Mouse (Mus musculus) spleen, postnatal 36 days (tissue): ENCODE data around the gene Hdac7.

Experiments
- DNase-seq, 2 experiments: peaks; one replicate each; pipeline ENCODE4 v3.0.0; 2022; ENCODE audit warnings: low spot score in 2 of 2, mixed read lengths in 1 of 2

Hdac7 gene

GRCm38 (mm10) chr15:97831987-97832640, 12.2 kb downstream of the Hdac7 start:
- DNase-seq, result no peak

GRCm38 (mm10) chr15:97831242-97831986, 12.9 kb downstream of the Hdac7 start:
- peak; percentile 53 to 64 for DNase-seq

DNA sequence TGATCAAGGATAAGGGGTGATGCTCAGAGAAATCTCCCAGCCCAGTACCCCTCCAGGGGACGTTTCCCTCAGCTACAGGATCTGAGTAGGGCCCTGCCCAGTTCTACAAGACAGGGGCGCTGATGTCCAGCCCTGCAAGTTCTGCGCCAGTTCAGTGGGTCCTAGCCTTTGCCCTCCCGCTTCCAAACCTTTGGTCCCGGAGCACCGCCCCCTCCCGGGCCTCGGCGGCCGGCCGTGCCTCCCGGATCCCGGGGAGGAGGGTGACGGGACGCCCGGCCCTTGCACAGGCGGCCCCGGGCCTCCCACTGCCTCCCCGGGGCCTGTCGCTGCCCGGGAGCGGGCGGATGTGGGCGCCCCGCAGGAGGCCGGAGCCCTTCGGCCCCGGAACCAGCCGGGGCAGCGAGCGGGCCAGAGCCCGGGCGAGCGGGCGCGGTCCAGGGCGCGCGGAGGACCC, 13.5 kb downstream of the Hdac7 start:
- DNase-seq, result no peak

DNA sequence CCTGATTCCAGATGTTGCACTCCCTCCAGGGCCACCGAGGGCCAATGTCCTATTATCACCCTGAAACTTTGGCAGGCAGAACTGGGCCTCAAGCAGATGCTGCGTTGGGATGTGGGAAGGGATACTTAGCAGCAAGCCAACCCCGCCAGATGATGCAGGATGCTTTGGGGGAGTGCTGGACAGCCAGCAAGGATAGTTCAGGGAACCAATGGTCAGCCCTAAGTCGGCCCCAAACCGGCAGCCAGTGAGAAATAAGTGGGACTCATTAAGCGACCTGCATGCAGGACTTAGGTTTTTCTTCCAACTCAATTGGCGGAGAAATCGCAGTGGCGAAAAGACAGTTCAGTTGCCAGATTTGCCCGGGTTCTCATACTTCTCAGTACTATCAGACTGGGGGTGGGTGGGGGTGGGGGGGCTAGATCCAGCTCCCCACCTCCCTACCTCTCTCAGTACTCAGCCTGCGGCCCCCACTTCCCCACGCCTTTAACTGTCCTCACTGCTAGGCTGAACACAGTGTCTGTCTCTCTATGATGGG, 14.0 kb downstream of the Hdac7 start:
- no peak for DNase-seq

DNA sequence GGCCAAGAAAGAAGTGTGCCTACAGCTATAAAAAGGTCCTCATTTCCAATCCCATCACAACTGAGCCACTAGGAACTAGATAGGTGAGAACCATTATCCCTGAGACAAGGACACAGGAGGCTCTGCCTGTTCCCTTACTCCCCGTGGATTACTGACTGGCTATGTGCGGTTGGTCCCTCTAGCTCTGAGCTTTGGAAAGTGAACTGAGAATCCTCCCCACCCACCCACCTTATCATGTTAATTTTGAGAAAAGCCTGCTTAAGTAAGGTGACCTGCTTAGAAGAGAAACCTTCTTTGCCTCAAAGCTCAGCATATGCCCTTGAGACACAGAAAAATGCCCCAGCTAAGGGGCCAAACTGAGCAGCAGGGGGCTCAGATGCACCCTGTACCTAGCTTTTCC, 14.9 kb downstream of the Hdac7 start:
- DNase-seq, result no peak

DNA sequence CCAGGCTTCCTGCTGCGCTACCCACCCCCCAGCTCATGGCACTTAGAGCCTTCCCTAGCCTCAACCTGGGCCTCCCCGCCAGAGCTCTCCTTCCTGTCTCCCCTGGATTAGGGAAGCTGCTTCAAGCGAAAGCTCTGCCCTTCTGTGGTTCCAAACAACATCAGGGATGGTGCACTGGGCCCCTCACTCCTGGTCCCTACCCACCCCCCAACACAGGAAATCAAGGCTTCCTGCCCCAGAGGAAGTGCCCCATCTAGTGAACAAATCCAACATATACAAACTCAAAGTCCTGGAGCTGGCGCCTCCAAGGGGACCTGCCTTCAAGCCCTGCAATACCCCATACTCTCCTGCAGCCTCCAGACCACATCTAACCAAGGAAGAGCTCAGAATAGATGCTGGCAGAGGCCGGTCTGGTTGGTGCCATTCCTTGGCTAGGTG, 15.4 kb downstream of the Hdac7 start:
- no peak for DNase-seq

- DNase-seq, result no peak
Measured at GRCm38 (mm10) chr15:97828221-97828842, 16.0 kb downstream of the Hdac7 start.

DNA sequence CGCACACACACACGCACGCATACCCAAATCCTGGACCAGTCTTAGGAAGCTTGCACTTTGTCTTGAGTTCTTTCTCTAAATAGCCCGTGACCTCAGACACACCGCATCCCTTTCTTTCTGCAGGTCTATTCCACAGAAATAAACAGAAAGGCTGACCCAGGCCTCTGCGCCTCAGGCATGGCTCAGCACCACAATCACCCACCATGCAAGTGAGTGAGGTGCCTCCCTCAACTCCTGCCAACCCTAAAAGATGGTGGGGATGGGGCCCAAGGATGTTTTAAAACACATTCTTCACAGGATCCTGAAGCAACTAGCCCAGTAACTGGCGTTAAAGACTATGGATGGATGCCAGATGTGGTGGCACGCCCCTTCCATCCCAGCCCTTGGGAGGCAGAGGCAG, 16.9 kb downstream of the Hdac7 start:
- DNase-seq, result no peak

- no peak for DNase-seq
Measured at GRCm38 (mm10) chr15:97826588-97827261, 17.6 kb downstream of the Hdac7 start.

GRCm38 (mm10) chr15:97825941-97826587, 18.2 kb downstream of the Hdac7 start:
- DNase-seq, result peak; percentile 71 to 74

- peak; percentile 97 for DNase-seq
Measured at GRCm38 (mm10) chr15:97825071-97825940, 19.0 kb downstream of the Hdac7 start.

DNA sequence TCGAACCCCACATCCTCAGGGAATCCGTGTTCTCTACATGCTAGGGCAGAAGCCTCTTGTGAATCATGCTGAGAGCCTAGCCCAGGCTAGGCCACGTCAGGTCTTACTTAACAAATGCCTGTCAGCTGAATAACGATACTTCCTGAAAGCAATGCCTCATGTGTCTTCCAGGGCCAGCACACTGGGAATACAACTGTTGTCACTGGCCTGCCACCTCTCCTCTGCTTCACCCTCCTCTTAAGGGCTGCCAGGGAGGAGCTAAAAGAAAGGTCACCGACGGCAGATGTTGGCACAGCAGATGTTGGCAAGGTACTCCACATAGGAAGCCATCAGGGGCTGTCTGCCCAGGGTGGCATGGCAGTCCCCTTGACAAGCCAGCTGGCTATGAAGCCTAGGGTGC, 20.3 kb downstream of the Hdac7 start:
- DNase-seq, result no peak

DNA sequence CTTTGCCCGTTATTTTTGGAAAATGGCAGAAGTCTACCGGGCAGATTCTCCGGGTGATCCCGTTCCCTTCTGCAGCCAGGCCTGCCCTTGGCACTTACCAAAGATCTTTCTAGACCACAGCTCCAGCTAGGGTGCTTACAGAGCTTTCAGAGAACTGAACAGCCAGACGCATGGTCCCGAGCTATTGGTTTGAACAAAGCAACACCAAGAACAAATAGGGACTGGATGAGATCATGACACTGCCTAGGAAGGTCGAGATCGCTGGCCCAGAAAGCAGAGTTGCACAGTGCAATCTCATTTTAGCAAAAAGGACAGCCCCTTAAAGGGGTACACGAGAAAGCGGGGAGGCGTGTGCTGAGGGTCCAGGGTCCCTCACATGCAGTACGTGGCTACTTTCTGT, 20.8 kb downstream of the Hdac7 start:
- DNase-seq, result no peak

DNA sequence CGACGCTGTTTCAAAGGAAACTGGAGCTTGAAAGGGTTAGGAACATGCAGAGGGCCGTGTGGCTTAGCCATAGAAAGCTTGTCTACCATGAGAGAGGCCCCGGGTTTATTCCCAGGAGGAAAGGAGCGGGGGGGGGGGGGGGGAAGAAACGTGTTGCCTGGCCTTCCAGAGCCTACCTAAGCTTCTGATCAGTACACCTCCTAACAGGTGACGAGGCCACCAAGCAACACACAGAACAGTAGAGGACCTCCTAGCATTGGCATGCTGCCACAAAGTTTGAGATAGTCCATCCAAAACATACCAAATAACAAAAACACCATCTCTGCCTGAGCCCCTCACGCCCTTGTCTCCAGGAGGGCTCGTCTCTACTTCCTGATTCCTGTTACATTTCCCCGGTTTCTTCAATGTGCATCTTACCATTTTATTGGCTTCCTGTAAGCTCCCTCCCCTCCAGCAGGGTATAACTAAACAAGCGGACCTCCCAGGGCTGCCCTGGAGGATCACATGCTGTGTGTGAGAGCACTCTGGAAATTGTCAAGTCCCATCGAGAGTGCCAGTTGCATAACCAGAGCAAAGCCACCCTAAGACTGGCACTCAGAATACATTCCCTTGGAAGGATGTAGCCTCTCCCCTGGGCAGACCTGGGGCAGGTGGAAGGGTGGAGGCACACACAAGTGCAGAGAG, 21.6 kb downstream of the Hdac7 start:
- no peak for DNase-seq

- DNase-seq, result peak; percentile 87
Measured at GRCm38 (mm10) chr15:97821983-97822363, 22.3 kb downstream of the Hdac7 start.

DNA sequence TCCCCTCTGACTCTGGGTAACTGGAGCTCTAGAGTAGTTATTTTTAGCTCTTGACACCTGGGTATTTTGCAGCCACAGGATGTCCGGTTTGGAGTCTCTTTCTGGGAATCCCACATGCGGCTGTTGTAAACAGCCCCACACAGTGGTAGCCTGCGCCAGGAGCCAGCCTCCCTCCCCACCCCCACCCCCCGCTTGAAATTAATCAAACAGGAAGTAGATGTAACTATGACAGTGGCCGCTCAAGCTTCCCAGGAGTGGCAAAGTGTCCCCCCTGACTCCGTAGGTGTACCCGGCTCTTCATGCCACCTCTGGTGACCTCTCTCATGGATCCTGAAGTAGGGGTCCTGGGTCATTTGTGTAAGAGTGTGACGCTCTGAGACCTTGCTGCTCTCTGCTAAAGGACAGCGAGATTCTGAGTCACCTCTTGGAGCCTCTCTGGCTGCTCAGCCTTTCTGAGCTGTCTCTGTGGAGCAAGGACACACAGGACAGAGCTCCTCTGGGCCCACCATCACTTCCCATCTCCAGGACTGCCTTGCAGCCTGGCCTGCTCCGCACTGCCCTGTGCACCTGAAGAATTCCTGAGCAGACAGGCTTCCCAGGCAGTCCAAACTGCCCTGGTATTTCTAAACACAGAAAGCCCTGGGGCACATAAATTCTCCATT, 22.9 kb downstream of the Hdac7 start:
- peak; percentile 57 to 61 for DNase-seq

- DNase-seq, result no peak
Measured at GRCm38 (mm10) chr15:97819937-97820336, 24.4 kb downstream of the Hdac7 start.

- no peak for DNase-seq
Measured at GRCm38 (mm10) chr15:97816199-97816994, 27.9 kb downstream of the Hdac7 start.

DNA sequence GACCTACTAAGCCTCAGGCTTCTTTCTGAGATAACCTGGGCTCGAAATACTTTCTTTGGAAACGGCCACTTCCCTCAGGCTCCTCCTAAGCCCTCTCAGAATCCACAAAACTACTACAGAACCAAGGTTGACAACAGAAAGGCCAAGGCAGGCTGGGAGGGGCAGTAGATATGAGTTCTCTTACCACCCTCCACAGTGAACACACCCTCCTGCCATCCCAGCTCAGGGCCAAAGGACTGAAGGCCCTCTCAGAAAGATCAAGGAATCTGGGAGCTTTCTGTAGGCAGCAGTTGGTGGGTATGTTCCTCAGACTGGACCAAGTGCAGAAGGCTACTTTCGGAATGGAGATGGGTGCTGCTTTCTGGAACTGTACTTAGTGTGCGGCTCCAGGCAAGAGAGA, 29.0 kb downstream of the Hdac7 start:
- DNase-seq, result no peak
